Mouse (Mus musculus) monocyte, adult 5-6 weeks (primary cell): ENCODE data around the gene Uqcc1. TPM values are rescaled to one million over a fixed set of nuclear protein-coding genes. Genes with fewer than 3 reads are reported as not detected.

Experiments used
- ATAC-seq: fragments of 153-309, 156-312 bp; replicated peaks from 2 replicates; pipeline ENCODE4 v1.8.0; 2017; ENCODE audit warnings: mild to moderate bottlenecking; ENCODE audit not compliant: low TSS enrichment, insufficient number of reproducible peaks, severe bottlenecking, poor library complexity, low FRiP score
- total RNA-seq: library from RNA; stranded (forward); fragments of 200-1000, 200-491, 200-594 nt; gene quantifications from 3 replicates; pipeline ENCODE4 v1.2.3, GENCODE M21; 2017

Gene Uqcc1
- total RNA-seq, 1 experiment from 2014 or later: 37.7 TPM

GRCm38 (mm10) chr2:155825904-155826629 lies 104.0 kb downstream of the Uqcc1 start:
- ATAC-seq: no peak; the same call in 1 of the 2 replicates

DNA sequence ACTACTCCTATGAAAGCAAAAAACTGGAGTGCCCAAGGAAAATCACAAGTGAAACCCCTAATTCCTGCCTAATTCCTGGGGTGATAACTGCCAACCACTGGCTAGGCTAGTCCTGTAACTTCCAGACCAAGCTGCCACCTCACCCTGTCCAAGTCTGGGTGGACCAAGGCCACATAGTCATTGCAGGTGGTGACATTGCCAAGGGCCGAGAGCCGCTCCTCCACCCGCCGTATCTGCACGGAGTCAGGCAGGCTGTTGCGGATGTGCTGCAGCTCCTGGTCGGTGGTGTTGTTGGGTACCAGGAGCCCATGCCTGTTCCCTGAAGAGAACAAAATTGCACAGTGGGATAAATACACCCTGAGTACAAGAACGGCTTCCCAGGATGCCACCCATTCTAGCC lies 106.4 kb downstream of the Uqcc1 start:
- no peak for ATAC-seq

- ATAC-seq: no peak
Observed at GRCm38 (mm10) chr2:155820779-155821178, 109.3 kb downstream of the Uqcc1 start.

GRCm38 (mm10) chr2:155819449-155820251 lies 110.5 kb downstream of the Uqcc1 start:
- peak; percentile 18; the same call in 1 of the 2 replicates for ATAC-seq

DNA sequence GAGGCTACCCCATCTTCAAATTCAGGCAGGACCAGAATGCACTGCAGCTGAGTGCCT lies 110.9 kb downstream of the Uqcc1 start, which contains the start of gene BC029722:
Gene BC029722, minus strand, starts transcription at position 35 of the 57 bp plus-strand sequence.
- no peak for ATAC-seq

DNA sequence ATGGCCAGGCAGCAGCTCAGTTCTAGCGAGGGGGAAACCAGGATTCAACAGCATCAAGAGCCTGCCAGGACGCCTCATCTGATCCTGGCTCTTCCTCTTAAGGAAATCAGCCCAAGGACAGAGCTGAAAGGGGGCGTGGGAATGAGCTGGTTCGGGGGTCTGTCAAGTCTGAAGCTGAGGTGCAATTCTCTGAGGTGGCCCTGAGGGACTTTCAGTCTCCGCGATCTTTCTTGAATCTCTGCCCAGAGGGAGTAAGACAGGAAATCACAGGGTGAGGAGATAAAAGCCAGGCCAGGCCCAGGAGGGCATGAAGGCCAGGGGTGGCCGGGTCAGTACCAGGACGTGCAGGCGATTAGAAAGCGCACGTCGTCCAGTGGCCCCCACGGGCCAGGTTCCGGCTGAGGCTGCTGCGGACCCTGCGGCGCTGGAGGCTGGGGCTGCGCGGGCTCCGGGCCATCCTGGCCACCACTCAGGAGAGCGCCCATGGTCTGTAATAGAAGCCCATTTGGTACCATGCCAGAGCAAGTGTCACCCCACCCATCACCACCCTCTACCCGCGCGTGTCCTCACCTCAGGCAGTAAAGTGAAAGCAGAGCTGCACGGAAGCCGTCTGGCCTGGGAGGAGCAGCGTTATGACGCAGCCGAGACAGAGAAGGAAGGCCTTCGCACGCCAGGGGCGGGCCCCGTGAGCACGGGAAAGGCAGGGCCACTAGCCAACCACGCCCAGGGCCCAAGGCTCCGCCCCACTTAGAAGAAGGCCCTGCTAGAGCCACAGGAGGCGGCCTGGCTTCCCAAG lies 111.3 kb downstream of the Uqcc1 start:
- ATAC-seq: peak; percentile 95

DNA sequence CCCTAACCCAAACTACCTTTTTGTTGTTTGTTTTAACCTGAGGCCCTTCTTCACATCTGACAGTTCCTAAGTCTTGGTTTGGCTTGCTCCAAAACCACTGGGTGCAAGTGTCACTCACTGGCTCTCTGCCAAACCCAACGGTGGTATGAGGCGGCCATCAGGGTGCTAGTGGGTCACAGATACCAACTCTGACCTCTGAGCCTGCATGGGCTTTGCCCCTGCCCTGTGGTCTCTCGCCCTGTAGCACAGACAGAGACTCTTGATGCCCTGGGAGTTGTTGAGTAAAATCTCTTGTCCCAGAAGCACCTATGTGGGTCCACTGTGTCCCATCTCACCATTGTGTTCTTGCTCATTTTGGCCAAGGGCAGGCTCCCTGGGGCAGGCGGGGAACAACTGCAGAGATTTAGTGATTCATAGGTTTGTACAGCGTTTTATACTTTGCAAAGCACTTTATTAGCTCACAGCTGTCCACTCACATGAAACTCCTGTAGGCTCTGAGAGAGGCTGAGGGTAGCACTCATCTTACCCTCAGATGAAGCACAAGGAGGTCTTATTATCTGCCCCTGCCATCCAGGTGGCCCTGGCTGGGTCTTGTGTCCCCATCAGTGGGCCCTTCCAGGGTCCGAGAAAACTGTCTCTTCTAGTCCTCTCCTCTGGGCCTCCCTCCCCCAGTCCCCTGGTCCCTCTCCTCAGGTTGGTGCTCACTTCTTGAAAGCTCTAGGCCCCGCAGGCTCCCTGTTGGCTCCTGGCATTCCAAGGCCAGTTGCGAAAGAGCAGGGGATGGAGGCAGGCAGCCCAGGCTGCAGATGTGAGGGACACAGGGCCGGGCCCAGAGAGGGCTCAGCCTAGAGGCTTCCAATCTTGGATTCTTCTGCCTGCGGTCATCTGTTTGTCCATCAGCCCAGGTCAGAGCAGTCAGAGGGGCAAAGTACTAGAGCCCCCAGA lies 112.5 kb downstream of the Uqcc1 start:
- ATAC-seq: no peak

DNA sequence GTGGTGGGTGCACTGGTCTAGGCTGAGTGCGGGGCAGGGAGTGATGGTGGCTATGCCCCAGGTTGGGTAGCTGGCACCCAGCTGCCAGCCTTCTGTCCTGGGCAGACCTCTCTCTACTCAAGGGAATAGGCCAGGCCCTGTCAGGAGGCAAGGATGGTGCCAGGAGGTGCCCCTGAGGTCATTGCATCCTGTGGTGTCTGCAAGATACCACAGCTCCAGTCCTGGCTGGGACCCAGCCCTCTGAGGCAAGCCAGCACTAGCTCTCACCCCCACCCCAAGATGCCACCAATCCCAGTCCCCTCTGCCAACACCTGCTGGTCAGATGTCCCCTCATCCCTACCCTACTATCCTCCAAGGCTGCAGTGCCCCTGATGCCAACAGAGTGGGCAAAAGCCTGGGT lies 113.9 kb downstream of the Uqcc1 start:
- no peak for ATAC-seq

- no peak for ATAC-seq
Observed at GRCm38 (mm10) chr2:155814829-155815228, 115.3 kb downstream of the Uqcc1 start.

DNA sequence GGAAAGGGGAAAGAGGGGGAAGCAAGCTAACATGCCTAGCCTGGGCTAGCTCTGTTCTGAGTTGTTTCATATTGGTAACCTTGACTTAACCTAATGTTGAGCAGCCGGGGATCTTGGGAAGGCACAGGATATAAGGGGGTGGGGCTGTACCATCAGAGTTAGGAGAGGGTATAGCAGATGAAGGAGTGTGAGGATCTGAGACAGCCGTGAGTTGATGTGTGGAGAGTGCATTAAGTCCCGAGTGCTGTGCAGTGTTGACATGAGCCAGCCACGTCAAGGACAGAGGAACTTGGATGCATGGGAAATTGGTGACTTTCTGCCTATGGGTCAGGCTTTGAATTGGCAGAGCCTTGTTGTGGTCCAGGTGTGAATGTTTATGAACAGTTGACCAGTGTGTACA lies 117.5 kb downstream of the Uqcc1 start:
- no peak for ATAC-seq

- ATAC-seq: peak; percentile 62; the same call in 1 of the 2 replicates
Observed at GRCm38 (mm10) chr2:155811821-155812396, 118.2 kb downstream of the Uqcc1 start.

GRCm38 (mm10) chr2:155809620-155810019 lies 120.5 kb downstream of the Uqcc1 start:
- ATAC-seq: no peak

DNA sequence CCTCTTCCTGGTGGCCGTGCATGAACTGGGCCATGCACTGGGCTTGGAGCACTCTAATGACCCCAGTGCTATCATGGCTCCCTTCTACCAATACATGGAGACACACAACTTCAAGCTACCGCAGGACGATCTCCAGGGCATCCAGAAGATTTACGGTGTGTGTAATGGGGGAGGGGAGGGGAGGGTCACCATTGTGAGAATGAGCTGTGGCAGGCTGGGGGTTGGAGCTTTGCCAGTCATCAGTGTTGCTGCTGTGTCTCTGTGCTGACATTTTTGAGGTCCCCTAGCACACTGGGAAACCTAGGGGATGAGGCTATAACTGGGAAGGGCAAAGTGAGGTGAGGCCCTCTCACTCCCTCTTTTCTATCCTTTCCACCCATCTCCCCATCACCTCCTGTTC lies 122.7 kb downstream of the Uqcc1 start:
- ATAC-seq: no peak

DNA sequence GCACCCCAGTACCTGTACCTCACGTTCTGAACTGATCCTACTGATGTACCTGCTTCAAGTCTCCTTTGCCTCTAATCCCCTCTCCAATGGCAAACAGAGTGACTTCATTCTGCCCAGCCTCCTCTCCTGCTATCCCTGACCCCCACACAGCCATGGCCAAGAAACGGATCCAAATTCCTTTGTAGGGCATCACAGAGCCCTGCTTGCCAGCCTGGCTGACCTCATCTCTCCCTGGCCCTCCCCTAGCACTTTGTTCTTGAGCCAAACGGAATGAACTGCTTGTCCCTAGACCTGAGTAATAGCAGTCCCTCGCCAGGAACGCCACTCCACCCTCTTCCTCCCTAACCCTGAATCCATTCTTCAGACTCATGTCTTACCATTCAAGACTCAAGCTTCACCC lies 123.6 kb downstream of the Uqcc1 start:
- ATAC-seq: no peak

GRCm38 (mm10) chr2:155805925-155806255 lies 124.2 kb downstream of the Uqcc1 start:
- no peak for ATAC-seq

DNA sequence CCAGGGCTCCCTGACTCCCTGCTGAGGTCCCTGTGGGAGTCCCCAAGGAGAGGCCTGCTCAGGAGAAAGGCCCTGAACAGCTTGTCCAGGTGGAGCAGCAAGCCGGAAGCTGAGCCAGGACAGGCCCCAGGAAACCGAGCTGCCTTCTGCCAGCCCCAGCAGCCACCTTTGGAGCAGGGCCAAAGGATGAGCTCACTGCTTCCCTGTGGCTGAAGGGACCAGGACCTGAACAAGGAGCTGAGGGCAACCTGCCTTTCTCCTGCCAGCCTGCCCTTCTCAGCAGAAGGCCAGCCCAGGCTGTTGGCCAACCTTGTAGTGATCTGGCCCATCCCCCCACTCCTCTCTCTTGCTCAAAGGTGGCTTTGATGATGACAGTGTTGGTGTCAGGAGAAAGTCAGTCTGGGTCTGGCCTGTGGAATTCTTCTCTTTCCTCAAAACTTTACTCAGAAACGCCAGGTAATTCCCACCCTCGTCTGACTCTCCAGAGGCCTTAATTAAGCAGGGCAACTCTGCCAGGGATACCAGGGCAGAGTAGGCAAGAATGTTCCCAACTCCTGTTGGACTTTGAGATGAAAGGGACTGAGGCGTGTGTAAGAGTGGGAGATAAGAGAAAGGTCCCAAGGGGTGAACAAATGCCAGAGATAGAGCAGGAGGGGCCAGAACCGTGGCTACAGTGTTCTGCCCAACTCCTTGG lies 124.7 kb downstream of the Uqcc1 start:
- ATAC-seq: no peak

DNA sequence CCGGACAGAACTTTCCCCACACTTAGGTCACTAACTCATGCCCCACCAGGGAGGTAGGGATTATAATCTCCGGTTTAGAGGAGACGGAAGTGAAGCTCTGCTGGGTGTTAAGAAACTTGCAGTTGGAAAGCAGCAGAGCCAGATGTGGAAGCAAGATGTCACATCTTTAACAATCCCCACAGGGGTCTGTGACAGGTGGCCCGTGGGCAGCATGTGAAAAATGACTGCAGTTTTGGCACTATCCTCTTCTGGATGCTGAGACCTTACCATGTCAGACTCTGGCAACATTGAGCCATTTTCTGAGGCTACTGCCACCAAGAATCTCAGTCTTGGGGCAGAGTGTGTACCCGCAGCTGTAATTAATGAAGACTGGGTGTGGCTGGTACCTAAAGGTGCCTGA lies 126.1 kb downstream of the Uqcc1 start:
- ATAC-seq: no peak

GRCm38 (mm10) chr2:155802761-155803160 lies 127.3 kb downstream of the Uqcc1 start:
- ATAC-seq: no peak
